Mouse (Mus musculus) cerebellum, adult 2 months (tissue): ENCODE results near the gene Tll2.

Experiments used
- CTCF ChIP-seq: fragments of 200-500 bp; IDR thresholded peaks from 2 replicates; pipeline ENCODE4 v1.5.1; 2011; ENCODE audit warnings: low read depth, mild to moderate bottlenecking, control low read depth, low read length, moderate library complexity, borderline replicate concordance; ENCODE audit not compliant: insufficient read depth
- POLR2A ChIP-seq: fragments of 200-500 bp; IDR thresholded peaks from 2 replicates; pipeline ENCODE4 v1.6.1; 2011; ENCODE audit warnings: low read length, control low read depth, borderline replicate concordance; ENCODE audit not compliant: insufficient read depth

- TF ChIP-seq POLR2A (no peak), CTCF (no peak)
Observed at GRCm38 (mm10) chr19:41246271-41246670, 39.6 kb upstream of the Tll2 start.
